Mouse (Mus musculus) layer of hippocampus, adult 8-10 months (tissue): ENCODE data around the gene Hnrnpul1. TPM values are rescaled to one million over a fixed set of nuclear protein-coding genes. Genes with fewer than 3 reads are reported as not detected.

Experiments used
- total RNA-seq, 4 experiments: library from RNA; stranded (reverse); gene quantifications; 2 replicates each; pipeline ENCODE4 v1.2.4; 2022

The Hnrnpul1 gene
- total RNA-seq, 4 experiments from 2014 or later = 99.7 to 117 (median 108) TPM

Other genes starting within 250 kb of the Hnrnpul1 start
- 1 to 10 TPM in 1 of 4 experiments, under 1 TPM in 3; 0.27 to 1.1 (median 0.37) TPM for gene Ceacam2, start 214.9 kb downstream of the Hnrnpul1 start, total RNA-seq
- not detected for gene Erich4, start 138.9 kb downstream of the Hnrnpul1 start, total RNA-seq
- gene Dmac2, start 135.3 kb downstream of the Hnrnpul1 start, total RNA-seq = 10 to 100 TPM; 49.8 to 61.0 (median 52.2) TPM
- 1 to 10 TPM in 3 of 4 experiments, under 1 TPM in 1; 0.66 to 2.0 (median 1.7) TPM for gene B3gnt8, start 128.1 kb downstream of the Hnrnpul1 start, total RNA-seq
- 10 to 100 TPM; 34.4 to 42.3 (median 39.3) TPM for gene Bckdha, start 95.8 kb downstream of the Hnrnpul1 start, total RNA-seq
- 10 to 100 TPM; 23.1 to 32.2 (median 27.5) TPM for gene Exosc5, start 95.6 kb downstream of the Hnrnpul1 start, total RNA-seq
- 10 to 100 TPM; 10.8 to 16.2 (median 15.1) TPM for gene Tmem91, start 79.6 kb downstream of the Hnrnpul1 start, total RNA-seq
- 10 to 100 TPM; 21.0 to 23.9 (median 21.8) TPM for gene B9d2, start 74.0 kb downstream of the Hnrnpul1 start, total RNA-seq
- gene Tgfb1, start 67.8 kb downstream of the Hnrnpul1 start, total RNA-seq = 10 to 100 TPM in 2 of 4 experiments, 1 to 10 TPM in 2; 7.2 to 26.4 (median 15.7) TPM
- gene Ccdc97, start 35.7 kb downstream of the Hnrnpul1 start, total RNA-seq = 10 to 100 TPM; 60.6 to 64.6 (median 62.8) TPM
- 10 to 100 TPM; 40.7 to 75.5 (median 58.6) TPM for gene Axl, start 33.9 kb upstream of the Hnrnpul1 start, total RNA-seq
- gene Cyp2s1, start 62.2 kb upstream of the Hnrnpul1 start, total RNA-seq = 1 to 10 TPM; 1.6 to 3.4 (median 2.4) TPM
- gene Cyp2b10, start 142.9 kb upstream of the Hnrnpul1 start, total RNA-seq = under 1 TPM; 0.20 to 0.47 (median 0.34) TPM